Mouse (Mus musculus) forelimb bud, embryonic 11.5 days (tissue): ENCODE results near the gene Olfr478.
"Not testable (repeated sequence)": the region's sequence is repeated elsewhere in the genome, so short reads cannot be mapped to it uniquely, and the experiment has no call there.

Experiments
- DNase-seq: peaks from one replicate; pipeline ENCODE4 v3.0.0-alpha.2; 2012; ENCODE audit warnings: low read depth, low spot score

Olfr478 gene

GRCm38 (mm10) chr7:108033889-108034288, at the start of gene Olfr478:
Gene Olfr478 (minus strand): TSS chr7:108033989.
- no peak for DNase-seq

GRCm38 (mm10) chr7:108079555-108079954, 45.8 kb upstream of the Olfr478 start, which contains the start of gene Olfr481:
Gene Olfr481 (plus strand): TSS chr7:108079855.
- no peak for DNase-seq

GRCm38 (mm10) chr7:108067246-108067645, 33.5 kb upstream of the Olfr478 start, which contains the start of gene Olfr480:
Gene Olfr480 (minus strand): TSS chr7:108067346.
- DNase-seq: no peak

- DNase-seq: no peak
Observed at GRCm38 (mm10) chr7:108050393-108050792, 16.6 kb upstream of the Olfr478 start, which contains the start of gene Olfr479. Gene Olfr479 (plus strand): TSS chr7:108050693.

- DNase-seq: not testable (repeated sequence)
Observed at GRCm38 (mm10) chr7:108014256-108014655, 19.5 kb downstream of the Olfr478 start.

- DNase-seq: no peak
Observed at GRCm38 (mm10) chr7:107986393-107986792, 47.4 kb downstream of the Olfr478 start, which contains the start of gene Olfr477. Gene Olfr477 (plus strand): TSS chr7:107986693.
